Mouse (Mus musculus): ENCODE measurements around the gene 4930415O20Rik. TPM values are rescaled to one million over a fixed set of nuclear protein-coding genes. Genes with fewer than 3 reads are reported as not detected.
A peak's percentile ranks its signal among the peaks of the same experiment; 100 is the strongest.

Gene 4930415O20Rik
- total RNA-seq, 2 experiments from 2014 or later = not detected

DNA sequence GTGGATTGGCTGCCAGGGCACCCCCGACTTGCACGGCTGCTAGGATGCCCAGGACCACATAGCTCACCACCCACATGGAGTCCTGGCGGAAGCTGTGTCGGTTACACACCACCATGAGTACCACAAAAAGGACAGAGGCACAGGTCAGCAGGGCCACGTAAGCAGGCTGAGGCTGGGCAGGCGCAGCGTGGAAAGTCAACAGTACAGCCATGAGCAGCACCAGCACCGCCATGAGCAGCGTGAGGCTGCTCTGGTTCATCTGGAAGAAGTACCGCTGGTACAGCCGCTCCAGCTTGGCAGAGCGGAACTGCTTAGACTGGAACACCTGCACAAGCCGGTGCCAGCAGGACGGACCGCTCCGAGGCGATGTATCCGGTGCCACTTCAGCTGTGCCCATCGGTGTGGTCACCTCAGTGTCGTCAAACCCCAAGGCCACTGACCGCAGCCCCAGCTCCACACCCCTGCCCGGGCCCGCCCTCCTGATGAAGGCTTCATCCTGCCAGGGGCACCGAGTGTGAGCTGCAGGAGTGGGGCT is 33.3 kb downstream of the 4930415O20Rik start:
- no peak for DNase-seq (ENCODE audit: low spot score in 2 of 2)

DNA sequence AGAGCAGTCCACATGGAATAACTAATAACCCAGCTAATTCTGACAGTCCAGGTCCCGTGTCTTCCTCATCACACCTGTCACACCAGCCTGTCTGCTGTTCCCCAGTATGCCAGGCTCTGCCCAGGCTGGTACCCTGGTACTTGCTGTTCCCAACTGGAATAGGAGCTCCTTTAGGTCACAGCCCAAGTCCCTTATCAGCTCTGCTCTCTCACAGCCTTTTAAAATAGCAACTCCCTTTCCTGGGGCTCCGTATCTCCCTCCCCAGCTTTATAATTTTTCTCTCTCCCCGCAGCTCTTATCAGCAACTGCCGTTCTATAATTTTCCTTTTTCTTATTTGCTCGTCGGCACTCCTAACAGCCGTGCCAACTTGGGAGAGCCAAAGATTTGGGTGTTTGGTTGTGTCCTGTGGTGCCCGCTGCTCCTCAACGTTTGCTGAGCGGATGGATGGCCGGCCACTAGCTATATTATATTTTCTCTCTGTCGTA is 35.3 kb downstream of the 4930415O20Rik start:
- DNase-seq (ENCODE audit: low spot score in 2 of 2) = no peak

DNA sequence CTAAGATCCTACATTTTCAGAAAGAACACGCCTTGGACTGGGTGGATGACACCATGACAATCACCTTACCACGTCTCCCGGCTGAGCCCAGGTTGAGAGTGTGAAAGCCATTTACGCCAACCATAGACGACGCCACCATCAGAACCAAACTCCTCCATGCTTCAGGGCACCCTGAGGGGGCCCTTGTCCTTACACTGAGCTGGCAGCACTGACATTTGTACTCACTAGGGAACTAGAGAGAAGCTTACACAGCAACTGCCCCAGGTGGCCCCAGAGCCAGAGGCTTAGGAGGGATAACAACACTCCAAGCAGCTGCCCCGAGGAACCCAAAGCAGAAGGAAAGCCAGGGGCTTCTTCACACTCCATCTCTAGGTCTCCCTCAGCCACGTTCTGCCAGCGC is 35.9 kb downstream of the 4930415O20Rik start:
- no peak for DNase-seq (ENCODE audit: low spot score in 2 of 2)

DNA sequence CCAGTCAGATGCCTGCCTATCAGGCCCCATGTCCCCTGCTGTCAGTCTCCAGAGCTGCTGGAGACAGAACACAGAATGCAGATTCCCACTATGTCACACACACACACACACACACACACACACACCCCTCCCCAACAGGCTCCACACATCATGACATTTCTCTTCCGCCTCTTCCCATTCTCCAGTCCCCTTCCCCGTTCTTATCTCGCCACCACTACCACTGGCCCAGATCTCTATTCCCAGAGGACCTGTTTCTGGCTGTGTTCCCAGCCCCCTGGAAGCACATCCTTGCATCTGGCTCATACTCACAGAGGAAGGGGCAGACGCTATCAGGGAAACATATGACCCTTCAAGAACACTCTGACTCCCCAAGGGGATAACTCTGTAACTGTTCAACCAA is 36.8 kb downstream of the 4930415O20Rik start:
- DNase-seq (ENCODE audit: low spot score in 2 of 2) = no peak

DNA sequence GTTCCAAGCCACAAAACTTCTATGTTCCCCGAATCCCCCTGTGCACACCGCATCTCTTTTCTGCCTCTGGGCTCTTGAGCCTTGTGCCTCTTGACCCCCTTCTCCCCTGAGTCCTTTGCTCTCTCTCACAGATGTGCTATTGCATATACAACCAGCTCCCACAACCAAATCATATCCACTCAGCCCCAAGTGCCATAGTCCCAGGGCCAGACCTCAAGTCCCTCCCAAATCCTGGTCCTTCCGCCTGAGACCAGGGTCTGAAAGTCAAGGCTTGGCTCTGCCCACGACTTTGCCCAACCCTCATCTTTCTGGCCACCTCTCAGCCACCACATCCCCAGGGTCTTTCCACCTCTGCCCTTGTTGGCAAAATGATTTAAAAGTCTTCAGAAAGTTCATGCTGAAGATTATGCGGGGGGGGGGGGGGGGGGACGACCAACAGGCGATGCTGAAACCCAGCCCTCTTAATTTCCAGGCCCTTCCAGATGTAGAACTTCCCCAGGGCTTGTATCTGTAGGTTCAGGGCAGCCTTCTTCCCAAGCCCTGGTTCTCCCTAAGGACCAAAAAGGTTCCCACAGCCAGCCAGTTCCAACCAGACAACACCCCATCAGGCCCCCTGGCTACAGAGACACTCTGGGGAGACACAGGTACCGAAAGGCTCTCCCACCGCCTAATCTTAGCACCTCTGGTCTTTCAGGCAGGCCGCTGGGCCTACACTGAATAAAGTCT is 37.4 kb downstream of the 4930415O20Rik start:
- no peak for DNase-seq (ENCODE audit: low spot score in 2 of 2)

DNA sequence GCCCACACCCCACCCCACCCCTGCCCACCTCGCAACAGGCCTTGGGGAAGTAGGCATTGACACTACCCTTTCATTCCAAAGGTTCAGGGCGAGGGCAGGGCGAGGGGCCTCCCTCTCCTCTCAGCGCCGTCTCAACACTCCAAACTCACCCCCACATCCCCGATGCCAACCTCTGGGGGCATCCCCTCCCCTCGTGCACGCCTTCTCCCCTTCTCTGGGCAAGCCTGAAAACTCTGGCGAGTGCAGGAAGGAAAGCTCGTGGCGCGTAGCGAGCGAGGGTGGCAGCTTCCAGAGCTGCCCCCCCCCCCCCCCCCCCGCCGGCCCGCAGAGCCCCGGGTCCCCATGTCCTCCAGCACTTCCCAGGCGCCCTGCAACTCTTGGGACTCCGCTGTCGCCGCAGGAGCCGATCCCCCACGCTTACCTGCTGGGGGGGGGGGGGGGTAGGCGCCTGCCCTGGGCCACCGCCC is 38.0 kb downstream of the 4930415O20Rik start:
- no peak for DNase-seq (ENCODE audit: low spot score in 2 of 2)

DNA sequence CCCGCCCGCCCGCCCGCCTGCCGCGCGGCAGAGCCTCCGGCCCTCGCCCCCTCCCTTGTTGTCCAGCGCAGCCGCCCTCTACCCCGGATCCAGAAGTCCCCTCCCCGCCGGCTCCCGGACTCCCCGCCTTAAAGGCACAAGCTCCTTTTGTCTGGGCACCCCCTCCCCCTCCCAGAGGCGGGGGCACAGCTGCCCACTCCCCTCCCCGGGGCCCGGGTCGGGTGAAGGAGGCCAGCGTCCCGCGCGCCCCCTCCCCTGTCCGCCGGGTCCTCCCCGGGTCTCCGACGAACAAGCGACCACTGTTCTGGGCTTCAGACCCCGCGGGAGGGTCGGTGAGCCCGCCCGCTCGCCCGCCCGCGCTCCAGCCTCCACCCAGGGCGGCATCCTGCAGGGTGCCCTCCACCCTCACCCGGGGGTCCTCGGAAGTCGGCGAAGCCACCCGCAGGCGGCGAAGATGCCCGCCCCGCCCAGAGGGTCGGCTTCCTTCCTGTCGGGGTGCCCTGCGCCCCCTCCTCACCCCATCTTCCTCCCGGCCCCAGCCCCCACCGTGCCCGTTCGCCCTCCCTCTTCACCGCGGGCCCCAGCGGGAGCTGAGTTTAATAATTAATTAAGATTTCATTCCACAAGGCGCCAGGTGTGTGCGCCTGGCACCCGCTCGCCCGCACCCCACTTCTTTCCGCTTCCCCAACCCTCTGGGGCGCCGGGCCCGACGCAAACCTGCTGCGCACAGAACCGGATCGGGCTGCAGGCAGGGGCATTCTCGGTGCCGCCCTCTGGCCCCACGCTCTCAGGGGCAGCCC is 38.7 kb downstream of the 4930415O20Rik start, which contains the start of gene Adcy6:
Adcy6 (minus strand) TSS at position 746 of the 800 bp plus-strand sequence.
- peak; percentile 69 to 83 for DNase-seq (ENCODE audit: low spot score in 2 of 2)

DNA sequence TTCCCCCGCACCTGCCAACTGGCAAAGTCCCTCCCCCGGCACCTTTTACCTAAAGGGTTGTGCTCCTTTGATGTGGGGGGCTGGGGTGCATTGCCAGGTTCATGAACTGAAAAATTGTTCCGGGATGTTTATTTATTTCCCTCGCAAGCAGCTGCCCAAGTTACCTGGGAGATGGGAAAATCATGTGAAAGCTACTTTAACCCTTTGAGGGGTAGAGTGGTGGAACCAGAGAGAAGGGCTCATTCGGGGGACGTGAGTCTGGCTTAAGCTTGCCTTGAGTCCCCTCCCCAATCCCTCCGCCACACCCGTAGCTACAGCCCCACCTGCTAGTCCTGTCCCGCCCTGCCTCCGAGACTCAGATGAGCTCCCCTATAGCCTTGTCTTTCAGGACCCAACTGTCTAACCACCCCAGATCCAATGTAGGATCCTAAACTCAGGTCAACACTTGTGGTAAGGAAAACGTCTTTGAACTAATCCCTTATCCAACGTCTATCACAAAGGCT is 39.4 kb downstream of the 4930415O20Rik start:
- no peak for DNase-seq (ENCODE audit: low spot score in 2 of 2)

DNA sequence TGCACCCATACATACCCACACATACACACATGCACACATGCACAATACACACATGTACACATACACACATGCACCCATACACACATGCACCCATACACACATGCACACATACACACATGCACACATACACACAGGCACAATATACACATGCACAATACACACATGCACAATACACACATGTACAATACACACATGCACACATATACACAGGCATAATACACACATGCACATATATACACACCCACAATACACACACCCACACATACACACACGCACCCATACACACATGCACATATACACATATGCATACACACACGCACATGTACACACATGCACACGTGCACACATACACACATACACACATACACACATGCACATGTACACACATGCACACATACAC is 41.4 kb downstream of the 4930415O20Rik start:
- no peak for DNase-seq (ENCODE audit: low spot score in 2 of 2)

DNA sequence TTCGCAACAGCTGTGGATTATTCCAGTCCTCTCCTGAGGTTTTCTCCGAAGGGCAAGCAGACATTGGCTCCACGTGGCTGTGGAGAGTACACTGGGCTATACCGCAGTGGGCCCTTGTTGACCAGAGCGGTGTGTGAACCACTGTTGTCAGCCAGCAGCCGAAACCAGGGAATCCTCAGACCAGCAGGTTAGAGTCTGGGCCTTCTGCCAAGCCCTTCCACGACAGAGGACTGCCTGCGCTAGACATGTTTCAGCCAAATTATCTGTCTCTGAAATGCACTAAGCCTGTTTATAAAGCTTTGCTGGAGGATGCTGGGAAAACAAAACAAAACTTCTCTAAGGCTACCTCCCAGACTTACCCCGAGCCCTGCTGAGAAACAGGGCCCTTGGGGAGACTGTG is 43.7 kb downstream of the 4930415O20Rik start:
- DNase-seq (ENCODE audit: low spot score in 2 of 2) = no peak

DNA sequence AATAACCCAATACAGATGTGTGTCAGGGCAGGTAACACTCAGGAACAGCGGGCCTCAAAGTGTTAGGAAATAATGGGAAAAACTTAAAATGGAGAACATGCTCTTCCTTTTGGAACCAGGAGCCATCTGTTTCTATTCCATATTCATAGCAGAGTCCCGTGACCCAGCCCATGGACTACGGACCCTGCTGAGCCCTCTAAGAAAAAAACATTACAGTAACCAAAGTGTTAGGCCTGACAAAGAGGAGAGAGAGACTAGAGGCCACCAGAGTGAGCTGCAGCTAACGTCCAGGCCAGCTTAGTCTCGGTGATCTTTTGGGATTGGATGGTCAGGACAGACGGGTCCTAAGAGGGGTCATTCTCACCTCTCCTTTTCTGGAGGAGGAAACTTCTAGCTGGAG is 44.2 kb downstream of the 4930415O20Rik start:
- no peak for DNase-seq (ENCODE audit: low spot score in 2 of 2)

DNA sequence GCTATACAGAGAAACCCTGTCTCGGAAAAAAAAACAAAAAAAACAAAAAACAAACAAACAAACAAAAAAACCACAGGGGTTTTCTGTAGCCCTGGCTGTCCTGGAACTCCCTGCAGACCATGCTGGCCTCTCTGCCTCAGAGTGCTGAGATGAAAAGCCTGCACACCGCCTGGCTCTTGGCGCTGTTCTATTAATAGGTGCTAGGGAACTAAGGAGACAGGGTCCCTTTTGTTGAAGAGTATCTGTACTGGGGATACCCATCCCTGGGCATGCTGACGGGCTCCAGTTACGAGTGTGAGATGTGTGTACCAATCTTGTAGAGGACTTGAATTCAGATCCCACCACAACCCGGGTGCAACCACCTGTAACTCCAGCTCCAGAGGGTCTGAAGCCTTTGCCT is 44.9 kb downstream of the 4930415O20Rik start:
- no peak for DNase-seq (ENCODE audit: low spot score in 2 of 2)

DNA sequence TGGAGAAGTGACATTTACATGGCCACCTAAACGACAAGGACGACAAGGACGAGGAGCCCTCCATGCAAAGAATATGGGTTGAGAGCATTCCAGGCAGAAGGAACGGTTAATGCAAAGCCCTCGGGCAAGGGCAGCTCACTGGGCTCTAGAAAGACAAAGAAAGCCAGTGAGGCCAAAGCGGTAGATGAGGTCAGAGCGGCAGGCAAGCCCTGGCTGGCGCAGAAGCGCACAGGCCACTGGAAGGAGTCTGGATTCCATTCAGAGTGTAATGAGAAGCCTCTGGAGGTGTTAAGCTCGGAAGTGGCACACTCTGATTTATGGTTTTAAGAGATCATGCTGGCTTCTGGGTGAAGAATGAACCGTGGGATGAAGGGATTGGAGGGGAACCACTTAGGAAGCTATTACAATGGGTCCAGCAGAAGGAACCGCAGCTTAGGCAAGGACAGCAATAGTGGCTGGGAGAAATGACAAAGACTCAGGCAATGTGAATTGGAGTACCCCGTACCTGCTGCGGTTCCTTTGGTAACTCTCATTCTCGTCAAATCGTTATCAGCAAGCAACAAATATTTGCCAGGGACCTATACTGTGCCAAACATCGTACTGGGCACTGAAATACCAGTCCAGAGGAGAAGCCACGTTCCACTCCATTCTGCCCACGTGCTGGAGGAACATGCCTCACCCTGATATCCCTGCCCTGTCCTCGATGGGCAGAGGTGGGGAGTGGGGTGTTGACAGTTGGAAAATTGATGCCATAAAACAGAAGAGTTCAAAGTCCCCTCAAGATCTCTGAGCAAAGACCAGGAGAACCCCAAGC is 45.8 kb downstream of the 4930415O20Rik start:
- DNase-seq (ENCODE audit: low spot score in 2 of 2) = no peak

DNA sequence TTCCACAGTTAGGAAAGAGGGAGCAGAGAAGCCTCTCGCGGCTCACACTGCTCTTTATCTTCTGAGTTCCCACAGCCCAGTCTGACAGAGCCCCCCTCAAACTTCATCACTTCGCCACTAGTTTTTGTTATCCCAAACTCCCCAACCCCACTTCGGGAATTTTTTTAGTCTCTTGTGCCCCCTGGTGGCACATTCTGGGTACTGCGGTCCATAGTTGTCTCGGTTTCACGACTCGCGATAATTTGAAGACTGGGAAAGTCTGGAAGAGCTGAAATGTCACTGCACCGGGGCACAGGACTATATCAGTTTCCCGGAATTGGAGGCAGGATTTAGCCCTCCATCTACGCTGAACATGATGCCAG is 46.4 kb downstream of the 4930415O20Rik start:
- peak; percentile 82 to 85 for DNase-seq (ENCODE audit: low spot score in 2 of 2)

DNA sequence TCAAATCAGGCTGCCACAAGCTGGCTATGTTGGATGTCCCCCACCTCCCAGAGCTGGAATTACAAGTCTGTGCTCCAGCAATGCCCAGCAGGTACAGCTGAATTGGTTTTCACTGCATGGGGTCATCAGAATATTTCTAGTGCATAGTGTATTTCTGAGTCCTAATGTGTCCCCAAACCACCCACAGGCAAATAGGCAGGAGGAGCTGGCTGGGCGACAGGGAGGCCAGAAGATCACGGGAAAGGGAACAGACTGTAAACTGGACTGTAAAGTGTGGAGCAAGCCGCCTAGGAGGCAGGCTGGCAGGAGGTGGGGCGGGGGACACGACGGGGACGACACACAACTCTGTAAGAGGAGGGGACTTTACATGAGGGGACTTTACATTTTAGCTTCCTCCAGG is 51.4 kb downstream of the 4930415O20Rik start:
- DNase-seq (ENCODE audit: low spot score in 2 of 2) = no peak

DNA sequence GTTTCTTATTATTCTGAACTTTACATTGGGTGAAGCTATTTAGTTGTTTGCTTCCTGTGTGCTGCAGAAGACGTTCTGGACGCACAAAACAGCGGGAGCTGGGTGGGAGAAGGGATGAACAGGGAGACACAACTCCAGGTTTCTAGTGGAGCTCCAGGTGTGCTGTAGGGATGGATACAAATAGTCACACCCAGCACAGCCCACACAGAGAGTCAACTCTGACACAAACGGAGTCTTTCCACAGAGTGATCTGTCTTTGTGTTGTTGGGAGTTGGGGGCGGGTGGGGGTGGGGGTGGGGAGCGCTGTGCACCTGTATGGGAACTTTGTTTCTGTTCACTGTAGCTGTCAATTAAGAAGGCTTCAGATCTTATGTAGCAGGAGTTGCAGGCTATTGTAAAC is 51.9 kb downstream of the 4930415O20Rik start:
- DNase-seq (ENCODE audit: low spot score in 2 of 2) = no peak

DNA sequence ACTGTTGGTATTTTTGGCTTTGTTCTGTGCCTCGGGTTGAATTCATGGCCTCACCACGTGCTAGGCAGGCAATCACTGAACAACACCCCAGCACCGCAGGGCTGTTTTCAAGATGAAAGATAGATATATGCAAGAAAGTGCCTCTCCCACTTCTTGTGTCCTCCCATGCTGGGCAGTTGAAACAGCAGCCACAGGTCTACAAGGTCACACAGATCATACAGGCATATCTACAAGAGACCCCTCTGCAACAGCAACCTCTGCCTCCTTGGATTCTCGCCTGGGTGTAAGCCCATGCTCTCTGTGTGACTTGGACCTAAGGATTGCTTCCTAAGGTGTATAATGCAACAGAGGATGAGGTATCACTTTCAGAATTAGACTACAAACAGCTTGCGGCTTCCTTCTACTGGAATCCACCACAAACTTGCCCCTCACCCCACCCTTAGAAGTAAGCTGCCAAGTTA is 52.6 kb downstream of the 4930415O20Rik start:
- no peak for DNase-seq (ENCODE audit: low spot score in 2 of 2)

DNA sequence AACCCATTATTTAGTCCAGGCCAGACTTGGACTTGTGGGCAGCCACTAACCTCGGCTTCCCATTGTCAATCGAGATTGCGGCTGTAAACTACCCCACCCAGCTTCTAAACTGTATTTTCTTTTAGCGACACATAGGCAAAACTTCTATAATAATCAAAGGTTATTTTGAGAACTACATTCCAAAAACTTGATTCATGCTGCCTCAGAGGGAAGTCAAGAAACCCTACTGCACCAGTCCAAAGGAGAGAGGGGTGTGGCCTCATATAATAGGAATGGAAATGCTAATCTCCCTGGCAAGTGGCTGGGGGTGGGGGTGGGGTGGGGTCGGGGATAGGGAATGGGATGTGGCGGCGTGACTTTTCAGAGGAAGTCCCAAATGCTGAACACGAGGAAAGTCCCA is 55.3 kb downstream of the 4930415O20Rik start:
- no peak for DNase-seq (ENCODE audit: low spot score in 2 of 2)

DNA sequence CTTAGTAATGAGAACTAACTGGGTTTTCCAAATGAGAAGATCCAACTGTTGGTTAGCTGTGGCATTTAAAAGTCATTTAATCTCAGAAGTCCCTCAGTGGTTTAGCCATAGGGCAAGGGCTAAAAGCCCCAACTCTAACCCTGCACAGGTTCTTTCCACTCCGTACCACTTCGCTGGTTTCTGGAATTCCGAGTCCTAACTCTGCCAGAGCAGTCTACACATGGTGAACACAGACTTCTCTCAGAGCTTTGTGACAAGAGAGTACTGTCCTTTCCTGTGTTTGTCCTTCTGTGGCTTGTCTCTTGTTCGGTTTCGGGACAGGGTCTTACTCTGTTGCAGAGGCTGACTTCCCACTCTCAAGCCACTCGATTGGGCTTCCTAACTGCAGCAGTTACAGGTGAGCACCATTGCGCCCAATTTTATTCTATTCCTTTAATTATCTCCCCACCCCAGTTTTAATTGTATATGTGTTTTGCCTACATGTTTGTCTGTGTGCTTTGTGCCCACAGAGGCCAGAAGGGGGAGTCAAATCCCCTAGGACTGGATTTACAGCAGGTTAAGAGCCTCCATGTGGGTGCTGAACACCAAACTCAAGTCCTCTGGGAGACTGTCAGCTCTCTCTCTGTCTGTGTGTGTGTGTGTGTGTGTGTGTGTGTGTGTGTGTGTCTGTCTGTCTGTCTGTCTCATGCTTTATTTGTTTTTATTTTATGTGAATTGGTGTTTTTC is 55.8 kb downstream of the 4930415O20Rik start:
- no peak for DNase-seq (ENCODE audit: low spot score in 2 of 2)

DNA sequence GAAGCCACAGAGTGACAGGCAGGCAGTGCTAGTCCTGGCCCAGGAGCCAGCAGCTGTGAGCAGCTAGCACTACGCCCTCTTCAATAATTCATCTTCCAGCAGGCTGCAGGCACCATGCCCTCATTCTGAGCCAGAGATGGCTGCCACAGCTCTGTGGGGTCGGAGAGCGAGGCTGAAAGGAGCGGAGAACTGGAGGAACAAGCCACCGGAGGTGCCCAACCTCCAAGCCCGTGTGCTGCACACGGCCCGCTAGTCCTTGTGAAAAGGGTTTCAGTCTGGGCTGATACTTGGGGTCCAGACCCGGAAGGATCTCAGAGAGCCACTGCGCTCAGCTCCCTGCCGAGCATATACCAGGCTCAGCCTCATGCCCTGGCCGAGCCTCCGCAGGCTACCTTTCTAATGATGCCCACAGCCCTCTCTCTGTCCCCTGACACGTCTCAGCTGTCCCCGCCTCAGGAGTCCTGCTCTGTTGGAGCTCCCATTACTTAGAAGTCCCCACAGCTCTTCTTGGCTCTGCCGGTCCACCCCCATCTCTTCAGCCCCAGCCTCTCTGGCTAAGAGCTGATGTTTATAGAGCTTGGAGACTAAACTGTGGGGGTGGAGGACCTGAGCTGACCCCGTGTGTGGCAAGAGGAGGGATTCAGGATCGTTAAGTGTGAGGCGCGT is 57.9 kb downstream of the 4930415O20Rik start:
- no peak for DNase-seq (ENCODE audit: low spot score in 2 of 2)

All from layer of hippocampus, postnatal 14 days (tissue).